Mouse (Mus musculus) liver, embryonic 16.5 days (tissue): ENCODE data around the gene Fam114a2. TPM values are rescaled to one million over a fixed set of nuclear protein-coding genes. Genes with fewer than 3 reads are reported as not detected.

Source experiments
- polyA plus RNA-seq: library from polyadenylated mRNA; unstranded; fragments of >200 nt; fragmentation: Nextera tagmentation; extraction: Ambion mirVana; gene quantifications from 2 replicates; pipeline ENCODE4 v1.2.1, GENCODE M21; 2015

Fam114a2 gene
- polyA plus RNA-seq, 1 experiment from 2014 or later, result 29.0 TPM

Other genes starting within 250 kb of the Fam114a2 start
- 11.9 and 12.4 TPM in 2 replicates for gene Mfap3, start within 50 bp of the Fam114a2 start, polyA plus RNA-seq
- 24.1 and 26.3 TPM in 2 replicates for gene Galnt10, start 126.8 kb upstream of the Fam114a2 start, polyA plus RNA-seq